Mouse (Mus musculus) liver, embryonic 18 days (tissue): ENCODE data around the gene Ptch2. TPM values are rescaled to one million over a fixed set of nuclear protein-coding genes. Genes with fewer than 3 reads are reported as not detected.

Experiments
- polyA plus RNA-seq: library from polyadenylated mRNA; depleted of rRNA; stranded (reverse); fragments of >200 nt; gene quantifications from 2 replicates; pipeline ENCODE4 v1.2.3, GENCODE M21; 2012; rRNA removed

The Ptch2 gene
- polyA plus RNA-seq = 0.77 and 1.1 TPM in 2 replicates

DNA sequence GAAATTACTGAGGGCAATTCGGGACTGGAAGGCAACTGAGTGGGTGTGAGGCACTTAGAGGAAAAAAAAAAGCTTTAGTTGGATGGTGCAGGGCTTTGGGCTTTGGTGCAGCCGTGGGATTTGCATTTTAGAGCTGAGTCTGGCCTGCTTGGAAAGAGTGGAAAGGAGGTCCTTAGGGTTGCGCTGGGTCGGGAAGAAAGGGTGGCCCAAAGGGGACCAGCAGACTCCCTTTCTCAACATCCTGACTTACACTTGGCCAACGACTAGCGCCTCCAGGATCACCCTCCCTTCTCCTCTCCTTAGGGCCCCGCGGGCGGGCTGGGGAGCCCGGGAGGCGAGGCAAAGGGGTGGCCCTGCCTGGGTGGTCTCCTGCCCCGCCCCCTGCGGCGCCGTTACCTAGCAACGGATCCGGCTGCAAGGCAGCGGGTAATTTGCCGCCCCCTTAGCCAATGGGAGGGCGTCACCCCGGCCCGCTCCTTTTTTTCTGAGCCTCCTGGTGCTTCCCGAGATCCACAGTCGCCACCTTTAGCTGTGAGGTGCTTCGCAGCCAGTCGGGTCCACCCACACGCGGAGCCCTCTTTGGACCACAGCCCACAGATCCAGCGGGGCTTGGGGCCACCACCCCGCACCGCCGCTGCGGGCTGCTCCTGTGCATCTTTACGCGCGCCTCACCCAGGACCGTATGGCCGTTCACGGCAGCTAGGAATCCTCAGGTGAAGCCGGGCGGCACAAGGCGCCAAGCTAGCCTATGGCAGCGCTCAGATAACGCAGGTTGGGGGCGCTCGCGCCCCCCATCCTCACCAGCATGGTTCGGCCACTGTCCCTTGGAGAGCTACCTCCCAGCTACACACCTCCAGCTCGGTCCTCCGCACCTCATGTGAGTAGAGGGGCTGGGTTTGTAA, at the start of gene Ptch2:
Gene Ptch2, plus strand, starts transcription at position 525 of the 902 bp plus-strand sequence.

DNA sequence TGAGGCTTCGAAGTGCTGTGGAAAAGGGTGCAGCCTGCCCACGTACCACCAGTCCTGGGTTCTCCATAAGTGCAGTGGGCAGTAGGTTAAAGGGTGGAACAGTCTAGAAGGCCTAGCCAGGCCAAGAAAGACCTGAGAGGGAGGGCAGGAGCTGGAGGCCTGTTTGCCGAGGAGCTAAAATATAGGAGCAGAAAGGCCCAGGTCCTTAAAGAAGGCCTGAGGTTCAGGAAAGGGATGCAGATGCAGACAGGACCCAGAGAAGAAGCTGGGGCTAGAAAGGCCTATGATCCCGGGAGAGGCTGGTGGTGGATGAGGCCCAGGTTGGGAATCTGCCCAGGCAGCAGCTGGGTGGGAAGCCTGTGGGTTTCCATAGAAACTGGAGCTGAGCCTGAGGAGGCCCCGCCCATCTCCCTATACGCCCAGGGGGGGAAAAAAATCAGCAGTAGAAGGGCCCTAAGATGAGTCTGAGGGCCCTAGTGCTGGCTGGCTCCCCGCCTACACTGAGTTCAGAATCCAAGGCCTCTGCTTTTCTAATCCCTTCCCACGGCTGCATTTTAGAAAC, 29.6 kb downstream of the Ptch2 start, which contains the start of gene Btbd19:
Gene Btbd19, minus strand, starts transcription at position 378 of the 562 bp plus-strand sequence.

GRCm38 (mm10) chr4:117126675-117127290, 30.9 kb downstream of the Ptch2 start, which contains the start of gene Tctex1d4:
Gene Tctex1d4, plus strand, starts transcription at chr4:117126794.

GRCm38 (mm10) chr4:117133817-117134600, 38.1 kb downstream of the Ptch2 start, which contains the start of gene Plk3:
Gene Plk3, minus strand, starts transcription at chr4:117133963.

DNA sequence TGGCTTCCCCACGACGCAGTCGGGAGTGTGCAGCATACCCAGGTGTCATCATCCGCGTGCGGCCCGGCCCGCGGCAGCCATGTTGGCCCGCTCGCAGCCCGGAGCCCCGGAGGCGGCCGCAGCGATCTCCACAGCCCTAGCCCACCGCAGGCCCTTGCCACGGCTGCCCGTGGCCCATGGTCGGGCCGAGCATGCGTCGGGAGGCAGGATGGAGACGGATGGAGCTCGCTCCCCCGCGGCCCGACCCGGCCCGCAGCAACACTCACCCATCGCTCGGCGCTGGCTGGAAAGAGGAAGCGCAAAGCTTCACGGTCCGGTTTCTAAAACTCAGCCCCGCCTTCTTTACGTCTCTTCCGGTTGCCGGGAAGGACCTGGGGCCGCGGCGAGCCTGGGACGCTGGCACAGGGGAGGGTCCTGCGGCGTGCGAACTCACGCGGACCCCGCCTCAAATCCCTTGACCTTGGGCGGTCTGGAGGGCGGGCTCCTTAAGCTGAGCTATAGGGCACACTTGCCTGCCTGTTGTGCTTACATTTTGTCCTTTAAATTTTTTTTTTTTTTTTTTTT, 60.0 kb downstream of the Ptch2 start, which contains the start of gene Rps8:
Gene Rps8, minus strand, starts transcription at position 452 of the 564 bp plus-strand sequence.

Other genes starting within 250 kb of the Ptch2 start
- gene Zswim5, start 218.7 kb upstream of the Ptch2 start, polyA plus RNA-seq = 0.05 and 0.07 TPM in 2 replicates
- 200 and 202 TPM in 2 replicates for gene Urod, start 101.7 kb upstream of the Ptch2 start, polyA plus RNA-seq
- 8.1 and 8.6 TPM in 2 replicates for gene Hectd3, start 100.8 kb upstream of the Ptch2 start, polyA plus RNA-seq
- 10.5 and 10.8 TPM in 2 replicates for gene Eif2b3, start 76.7 kb upstream of the Ptch2 start, polyA plus RNA-seq
- gene Btbd19, start 29.6 kb downstream of the Ptch2 start, polyA plus RNA-seq = 2.0 and 2.2 TPM in 2 replicates
- 0.18 and 0.20 TPM in 2 replicates for gene Tctex1d4, start 30.7 kb downstream of the Ptch2 start, polyA plus RNA-seq
- gene Plk3, start 37.9 kb downstream of the Ptch2 start, polyA plus RNA-seq = 5.9 and 6.5 TPM in 2 replicates
- gene Rps8, start 60.2 kb downstream of the Ptch2 start, polyA plus RNA-seq = 754 and 875 TPM in 2 replicates
- 9.3 and 10.0 TPM in 2 replicates for gene Kif2c, start 86.6 kb downstream of the Ptch2 start, polyA plus RNA-seq
- gene Tmem53, start 155.9 kb downstream of the Ptch2 start, polyA plus RNA-seq = 14.0 and 18.4 TPM in 2 replicates
- gene Armh1, start 156.1 kb downstream of the Ptch2 start, polyA plus RNA-seq = 0.05 TPM in 2 replicates